Mouse (Mus musculus) testis, adult 2 months (tissue): ENCODE data around the gene Umad1.

Source experiments
- CTCF ChIP-seq: fragments of 200-500 bp; IDR thresholded peaks from 2 replicates; pipeline ENCODE4 v1.5.1; 2012; ENCODE audit warnings: low read depth, mild to moderate bottlenecking, inconsistent platforms, low read length, moderate library complexity; ENCODE audit not compliant: control insufficient read depth, insufficient read depth, insufficient replicate concordance
- POLR2A ChIP-seq: fragments of 200-500 bp; IDR thresholded peaks from 2 replicates; pipeline ENCODE4 v1.6.1; 2012; ENCODE audit warnings: low read depth, mild to moderate bottlenecking, inconsistent platforms, low read length, moderate library complexity; ENCODE audit not compliant: control insufficient read depth

DNA sequence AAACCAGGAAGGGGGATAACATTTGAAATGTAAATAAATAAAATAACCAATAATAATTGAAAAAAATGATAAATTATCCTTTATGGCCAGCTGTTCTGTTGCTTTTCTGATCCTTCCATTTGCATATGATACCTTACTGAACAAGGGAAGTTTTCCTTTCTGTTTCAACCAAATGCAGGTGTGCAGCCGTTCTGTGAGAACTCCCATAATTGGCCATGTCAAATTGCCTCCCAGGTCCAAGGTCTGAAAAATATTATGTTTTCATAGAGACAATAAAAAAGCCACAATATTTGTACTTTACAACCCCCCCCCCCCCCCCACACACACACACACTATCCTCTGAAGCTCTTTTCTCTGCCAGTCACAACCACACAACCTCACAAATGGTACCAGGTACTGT is 206.3 kb downstream of the Umad1 start:
- TF ChIP-seq CTCF: no peak
- no peak for TF ChIP-seq POLR2A
